Mouse (Mus musculus) testis, adult 2 months (tissue): ENCODE measurements around the gene Gm20388. TPM values are rescaled to one million over a fixed set of nuclear protein-coding genes. Genes with fewer than 3 reads are reported as not detected.

Source experiments
- H3K27ac ChIP-seq: fragments of 200-500 bp; 2 replicates; pipeline ENCODE4 v1.5.1; 2012; ENCODE audit warnings: low read depth, low read length; ENCODE audit not compliant: control insufficient read depth, insufficient read depth
- H3K27me3 ChIP-seq: fragments of 200-500 bp; 2 replicates; pipeline ENCODE4 v1.6.1; 2012; ENCODE audit warnings: mild to moderate bottlenecking, low read length, moderate library complexity; ENCODE audit not compliant: control insufficient read depth, insufficient read depth
- H3K36me3 ChIP-seq: fragments of 200-500 bp; 2 replicates; pipeline ENCODE4 v1.6.1; 2012; ENCODE audit warnings: mild to moderate bottlenecking, low read length; ENCODE audit not compliant: control insufficient read depth, insufficient read depth
- H3K4me1 ChIP-seq: fragments of 200-500 bp; 2 replicates; pipeline ENCODE4 v1.6.1; 2012; ENCODE audit warnings: low read length; ENCODE audit not compliant: control insufficient read depth, insufficient read depth
- H3K4me3 ChIP-seq: fragments of 200-500 bp; 2 replicates; pipeline ENCODE4 v1.5.1; 2012; ENCODE audit warnings: low read depth, mild to moderate bottlenecking, low read length, moderate library complexity, mixed read lengths; ENCODE audit not compliant: control insufficient read depth
- CTCF ChIP-seq: fragments of 200-500 bp; IDR thresholded peaks from 2 replicates; pipeline ENCODE4 v1.5.1; 2012; ENCODE audit warnings: low read depth, mild to moderate bottlenecking, inconsistent platforms, low read length, moderate library complexity; ENCODE audit not compliant: control insufficient read depth, insufficient read depth, insufficient replicate concordance
- POLR2A ChIP-seq: fragments of 200-500 bp; IDR thresholded peaks from 2 replicates; pipeline ENCODE4 v1.6.1; 2012; ENCODE audit warnings: low read depth, mild to moderate bottlenecking, inconsistent platforms, low read length, moderate library complexity; ENCODE audit not compliant: control insufficient read depth
- polyA plus RNA-seq: library from polyadenylated mRNA; depleted of rRNA; stranded (reverse); fragments of >200 nt; gene quantifications from 2 replicates; pipeline ENCODE4 v1.2.3, GENCODE M21; 2012

Gm20388 gene
- polyA plus RNA-seq, 1 experiment, result 5.6 TPM

DNA sequence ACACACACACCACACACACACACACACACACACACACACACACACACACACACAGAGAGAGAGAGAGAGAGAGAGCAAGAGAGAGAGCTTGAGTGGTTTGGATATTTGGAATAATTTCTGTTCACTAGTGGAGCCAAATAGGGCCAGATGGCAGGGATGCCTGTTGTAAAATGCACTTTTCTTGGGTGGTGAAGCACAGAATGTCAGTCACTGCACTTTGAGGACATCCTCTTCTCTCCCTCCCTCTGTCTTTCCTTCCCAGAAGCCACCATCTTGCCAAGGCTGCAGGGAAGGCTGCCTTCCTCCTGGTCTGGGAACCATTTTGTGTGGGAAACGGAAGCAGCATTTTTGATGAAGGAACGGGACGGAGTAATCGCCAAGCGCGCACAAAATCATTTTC is 1151.9 kb downstream of the Gm20388 start:
- no peak for TF ChIP-seq CTCF
- TF ChIP-seq POLR2A, result no peak
- Histone ChIP-seq H3K27me3 (no peaks in the 10 kb centered on the region), H3K4me1 (no peaks in the 10 kb centered on the region), H3K4me3 (no peak overlapping the region), H3K36me3 (no peaks in the 10 kb centered on the region), H3K27ac (no peak overlapping the region)

DNA sequence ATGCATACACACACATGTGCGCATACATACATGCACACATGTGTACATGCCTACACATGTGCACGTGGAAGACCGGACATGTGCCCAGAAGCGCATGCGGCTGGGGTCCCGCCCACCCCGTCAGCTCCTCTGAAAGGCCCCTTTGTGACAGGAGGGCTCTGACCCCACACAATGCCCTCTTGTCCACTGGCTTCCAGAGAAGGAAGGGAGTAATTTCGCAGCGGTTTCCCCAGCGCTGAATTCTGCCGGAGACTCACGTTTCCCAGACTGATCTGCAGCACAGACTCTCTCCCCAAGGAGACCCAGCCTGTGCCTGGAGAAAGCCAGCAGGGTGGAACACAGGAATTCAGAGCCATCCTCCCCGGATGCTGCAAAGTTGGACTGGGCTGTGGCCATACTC is 1153.0 kb downstream of the Gm20388 start:
- Histone ChIP-seq H3K27ac (no peak overlapping the region), H3K4me3 (no peak overlapping the region)

DNA sequence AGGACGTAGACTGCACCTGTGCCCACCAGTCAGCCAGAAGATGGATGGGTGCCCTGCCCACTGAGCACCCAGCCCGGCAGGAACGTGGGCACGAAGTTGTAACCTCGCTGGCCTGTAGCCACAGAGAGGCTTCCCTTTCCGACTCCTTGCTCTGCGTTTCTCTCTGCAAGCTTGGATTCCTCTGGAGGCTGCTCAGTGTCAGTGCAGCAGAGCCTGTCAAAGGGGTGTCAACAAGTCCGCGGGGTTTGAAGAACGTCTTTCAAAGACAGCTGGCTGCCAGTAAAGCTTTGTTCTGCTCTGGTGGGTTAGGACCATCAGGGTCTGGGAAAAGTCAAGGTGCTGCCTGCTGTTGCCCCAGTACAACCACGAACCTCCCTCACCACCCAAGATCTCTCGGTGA is 1160.8 kb downstream of the Gm20388 start:
- Histone ChIP-seq H3K27me3 (no peaks in the 10 kb centered on the region; the same call in 1 of the 2 replicates), H3K36me3 (no peaks in the 10 kb centered on the region), H3K4me3 (no peak overlapping the region), H3K27ac (no peak overlapping the region), H3K4me1 (no peaks in the 10 kb centered on the region)
- peak; percentile 19; the same call in 1 of the 2 replicates for TF ChIP-seq CTCF
- TF ChIP-seq POLR2A, result no peak

More for the DNA sequence above, 1153.0 kb downstream of the Gm20388 start:
- TF ChIP-seq CTCF, result no peak
- no peak for TF ChIP-seq POLR2A
- Histone ChIP-seq H3K36me3 (no peaks in the 10 kb centered on the region), H3K4me1 (no peaks in the 10 kb centered on the region), H3K27me3 (no peaks in the 10 kb centered on the region)

DNA sequence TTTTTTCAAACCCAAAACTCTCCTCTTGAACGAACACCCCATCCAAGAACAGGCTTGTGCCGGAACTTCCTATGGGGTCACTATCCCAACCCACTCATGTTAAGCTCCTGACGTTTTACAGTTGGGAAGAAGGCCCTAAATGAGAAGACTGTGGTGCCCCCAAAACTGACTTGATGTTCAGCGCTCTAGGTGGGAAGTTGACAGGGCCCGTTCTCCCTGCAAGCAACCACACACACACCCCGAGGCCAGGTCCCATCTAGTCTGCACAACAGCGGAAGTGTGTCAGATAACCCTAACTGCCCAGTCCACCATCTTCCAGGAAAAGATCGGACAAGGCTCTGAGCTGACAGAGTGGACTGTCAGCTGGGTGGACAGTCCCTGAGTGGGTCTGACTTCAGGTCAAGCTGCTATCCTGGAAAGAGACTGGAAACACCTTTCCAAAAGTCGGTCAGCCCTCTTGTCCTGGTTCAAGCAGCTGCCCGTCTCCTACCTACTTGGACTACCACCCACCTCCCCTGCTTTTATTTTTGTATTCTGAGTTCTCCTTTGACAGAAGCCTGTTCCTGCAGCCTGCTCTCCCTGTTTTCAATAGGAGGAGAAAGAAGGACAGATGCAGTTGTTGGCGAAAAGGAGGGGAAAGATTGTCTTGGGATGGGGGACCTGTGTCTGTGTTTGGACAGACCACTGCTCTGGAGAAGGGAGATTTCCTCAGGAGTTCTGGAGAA is 1161.9 kb downstream of the Gm20388 start:
- Histone ChIP-seq H3K4me1 (no peaks in the 10 kb centered on the region), H3K27ac (no peak overlapping the region), H3K27me3 (no peaks in the 10 kb centered on the region; the same call in 1 of the 2 replicates), H3K36me3 (no peaks in the 10 kb centered on the region), H3K4me3 (no peak overlapping the region)
- no peak for TF ChIP-seq CTCF
- TF ChIP-seq POLR2A, result no peak

DNA sequence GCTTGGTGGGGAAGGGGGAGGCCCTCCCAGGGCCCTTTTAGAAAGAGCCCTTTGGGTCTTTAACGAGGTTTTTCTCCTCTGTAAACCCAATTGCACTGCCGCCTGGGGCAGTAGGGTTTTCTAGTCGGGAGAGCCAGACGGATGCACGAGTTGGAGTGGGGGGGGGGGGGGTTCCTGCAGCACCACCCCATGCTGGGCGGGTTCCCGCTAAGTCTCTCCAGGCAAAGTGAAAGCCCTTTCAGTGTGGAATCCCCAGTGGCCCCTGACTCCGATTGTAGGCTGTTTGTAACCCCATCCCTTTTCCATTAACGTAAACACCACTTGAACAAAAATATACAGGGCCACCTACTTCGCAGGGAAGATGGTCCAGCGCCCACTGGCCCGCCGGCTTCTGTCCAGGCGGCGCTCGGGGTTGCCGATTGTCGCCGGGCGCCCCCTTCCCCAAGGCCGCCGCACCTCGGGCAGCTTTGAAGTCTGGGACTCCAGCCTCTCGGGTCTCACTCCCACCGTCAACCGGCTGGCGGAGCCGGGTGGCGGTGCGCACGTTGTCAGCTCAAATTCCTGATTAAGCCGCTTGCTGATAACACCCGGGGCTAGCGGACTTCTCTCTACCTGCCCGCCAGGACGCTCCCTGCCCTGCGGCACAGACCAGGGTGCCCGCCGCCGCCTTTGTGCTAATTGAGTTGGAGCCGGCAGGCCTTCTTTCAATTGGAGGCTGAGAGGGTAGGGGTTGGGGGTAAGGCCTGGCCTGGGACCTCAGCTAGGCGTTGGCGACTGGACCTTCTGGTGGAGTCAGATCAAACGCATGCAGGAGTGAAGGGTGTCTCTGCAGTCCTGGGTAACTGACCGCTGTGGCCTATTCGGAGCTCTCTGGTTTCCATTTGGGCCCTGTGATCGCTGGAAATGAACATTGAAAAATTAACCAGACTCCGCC is 1162.8 kb downstream of the Gm20388 start:
- Histone ChIP-seq H3K27me3 (no peaks in the 10 kb centered on the region; the same call in 1 of the 2 replicates), H3K36me3 (no peaks in the 10 kb centered on the region), H3K4me3 (no peak overlapping the region), H3K4me1 (no peaks in the 10 kb centered on the region), H3K27ac (no peak overlapping the region)
- TF ChIP-seq POLR2A (no peak), CTCF (no peak)

DNA sequence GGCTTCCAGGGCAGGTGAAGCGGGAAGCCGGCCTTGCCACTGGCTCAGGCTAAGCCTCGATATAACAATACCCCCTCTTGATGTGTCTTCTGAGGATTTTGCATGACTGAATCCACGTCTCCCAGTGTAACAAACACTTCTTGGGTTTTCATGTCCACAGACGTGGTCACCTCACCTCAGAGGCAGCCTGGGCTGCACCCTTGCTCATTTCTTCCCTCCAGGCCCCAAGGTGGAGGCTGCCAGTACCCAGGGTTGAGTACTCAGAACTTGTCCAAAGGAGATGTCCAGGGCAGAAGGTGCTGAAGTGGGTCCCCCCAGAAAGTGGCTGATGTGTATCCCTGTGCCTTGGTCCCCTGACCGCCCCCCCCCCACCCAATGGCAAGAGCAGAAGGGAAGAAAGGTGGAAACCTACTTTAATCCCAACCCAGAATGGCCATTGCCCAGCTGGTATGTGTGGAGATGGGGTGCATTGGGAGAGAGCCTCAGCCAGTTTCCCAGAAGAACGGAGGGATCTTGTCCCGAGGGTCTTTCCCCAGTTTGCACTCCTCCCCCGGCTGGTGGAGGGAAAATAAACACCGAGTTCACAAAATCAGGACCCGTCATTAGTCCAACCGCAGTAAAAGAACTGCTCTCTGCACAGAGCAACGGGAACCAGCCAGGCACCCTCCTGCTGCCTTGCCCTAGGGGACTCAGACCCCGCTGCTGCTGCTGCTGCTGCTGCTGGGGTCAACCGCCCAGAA is 1163.6 kb downstream of the Gm20388 start:
- Histone ChIP-seq H3K36me3 (no peaks in the 10 kb centered on the region), H3K27ac (no peak overlapping the region), H3K4me1 (no peaks in the 10 kb centered on the region), H3K27me3 (no peaks in the 10 kb centered on the region; the same call in 1 of the 2 replicates), H3K4me3 (no peak overlapping the region)
- TF ChIP-seq POLR2A, result no peak
- TF ChIP-seq CTCF, result no peak

DNA sequence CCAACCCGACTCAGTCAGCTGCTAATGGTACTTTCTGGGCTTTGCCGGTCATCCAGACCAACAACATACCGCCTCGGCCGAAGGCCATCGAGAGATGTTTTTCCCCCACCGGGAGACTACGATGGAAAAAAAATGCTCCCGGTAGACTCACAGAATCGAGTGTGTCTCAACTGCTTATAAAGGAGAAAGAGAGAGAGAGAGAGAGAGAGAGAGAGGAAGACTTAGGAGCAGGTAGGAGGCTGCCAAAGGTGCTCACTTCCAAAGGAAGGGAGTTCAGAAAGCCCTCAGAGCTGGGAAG is 1164.2 kb downstream of the Gm20388 start:
- Histone ChIP-seq H3K36me3 (no peaks in the 10 kb centered on the region), H3K4me1 (no peaks in the 10 kb centered on the region), H3K4me3 (no peak overlapping the region), H3K27ac (no peak overlapping the region), H3K27me3 (no peaks in the 10 kb centered on the region; the same call in 1 of the 2 replicates)
- TF ChIP-seq POLR2A (no peak), CTCF (no peak)
